Mouse (Mus musculus): ENCODE data around the gene Ecel1.

GRCm38 (mm10) chr1:87149422-87149821, 6.9 kb downstream of the Ecel1 start:
- TF ChIP-seq POLR2A (IDR thresholded peaks at IDR 0.05; ENCODE audit: borderline replicate concordance, extremely low read depth, insufficient read depth, insufficient read length, poor library complexity, severe bottlenecking) = no peak
- TF ChIP-seq CTCF (IDR thresholded peaks at IDR 0.05; ENCODE audit: borderline replicate concordance, extremely low read depth, insufficient read depth, insufficient read length) = no peak
